Mouse (Mus musculus) limb, embryonic 12.5 days (tissue): ENCODE results near the gene Prdm10. TPM values are rescaled to one million over a fixed set of nuclear protein-coding genes. Genes with fewer than 3 reads are reported as not detected.

Experiments used
- ATAC-seq: fragments of 200-750 bp; cut with Nextera tagmentation; 2 replicates; pipeline ENCODE4 v1.8.0; 2017; ENCODE audit warnings: low read depth, moderate TSS enrichment; ENCODE audit not compliant: insufficient number of reproducible peaks, insufficient read depth, low FRiP score, low TSS enrichment
- H3K27ac ChIP-seq: fragments of 300-500 bp; sonication (generic); 2 replicates; pipeline ENCODE4 v1.5.1; 2016; ENCODE audit warnings: mild to moderate bottlenecking, moderate library complexity
- H3K27me3 ChIP-seq: fragments of 300-500 bp; sonication (generic); 2 replicates; pipeline ENCODE4 v1.6.1; 2016; ENCODE audit warnings: mild to moderate bottlenecking, moderate library complexity
- H3K36me3 ChIP-seq: fragments of 300-500 bp; sonication (generic); 2 replicates; pipeline ENCODE4 v1.6.1; 2016; ENCODE audit warnings: mild to moderate bottlenecking, moderate library complexity
- H3K4me1 ChIP-seq: fragments of 300-500 bp; sonication (generic); replicated peaks from 2 replicates; pipeline ENCODE4 v1.6.1; 2016
- H3K4me2 ChIP-seq: fragments of 300-500 bp; sonication (generic); 2 replicates; pipeline ENCODE4 v1.6.1; 2016; ENCODE audit warnings: mild to moderate bottlenecking, moderate library complexity
- H3K4me3 ChIP-seq: fragments of 300-500 bp; sonication (generic); replicated peaks from 2 replicates; pipeline ENCODE4 v1.5.1; 2016; ENCODE audit warnings: mild to moderate bottlenecking
- H3K9ac ChIP-seq: fragments of 300-500 bp; sonication (generic); replicated peaks from 2 replicates; pipeline ENCODE4 v1.6.1; 2016; ENCODE audit warnings: mild to moderate bottlenecking, moderate library complexity
- H3K9me3 ChIP-seq: fragments of 300-500 bp; sonication (generic); 2 replicates; pipeline ENCODE4 v1.6.1; 2016; ENCODE audit warnings: mild to moderate bottlenecking, moderate library complexity
- WGBS: fragments of 180-500 bp; shearing (Covaris S2); methylation state at CpG from one replicate; pipeline ENCODE4 v1.1.7; 2016; 5-methylcytosine and 5-hydroxymethylcytosine counted together
- polyA plus RNA-seq: library from polyadenylated mRNA; unstranded; fragments of >200 nt; fragmentation: Nextera tagmentation; extraction: Ambion mirVana; gene quantifications from 2 replicates; pipeline ENCODE4 v1.2.1, GENCODE M21; 2016

The Prdm10 gene
- polyA plus RNA-seq, 1 experiment from 2014 or later, result 6.3 TPM

DNA sequence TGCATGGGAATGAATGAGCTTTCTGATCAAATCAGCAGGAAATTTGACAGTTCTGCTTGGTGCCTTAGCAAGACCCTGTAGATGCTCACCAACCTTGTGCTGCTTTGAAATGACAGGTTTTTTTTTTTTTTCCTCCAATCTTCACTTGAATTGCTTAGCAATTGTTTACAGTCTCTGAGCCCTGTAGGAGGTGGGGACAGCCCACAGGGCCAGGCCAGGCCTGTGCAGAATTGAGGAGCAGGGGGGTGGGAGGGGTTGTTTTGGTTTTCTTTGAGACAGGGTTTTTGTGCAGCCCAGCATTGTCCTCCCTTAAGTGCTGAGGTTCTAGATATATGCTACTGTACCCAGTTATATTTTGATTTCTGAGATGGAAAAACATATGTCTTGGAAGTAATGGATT is 52.5 kb downstream of the Prdm10 start:
- ATAC-seq, result no peak
- Histone ChIP-seq H3K9ac (no peak overlapping the region), H3K27me3 (no peaks in the 10 kb centered on the region), H3K4me2 (no peak overlapping the region), H3K27ac (no peak overlapping the region), H3K4me3 (no peak overlapping the region), H3K4me1 (no peaks in the 10 kb centered on the region), H3K36me3 (peaks cover 25% of the 10 kb centered on the region), H3K9me3 (no peaks in the 10 kb centered on the region)

DNA sequence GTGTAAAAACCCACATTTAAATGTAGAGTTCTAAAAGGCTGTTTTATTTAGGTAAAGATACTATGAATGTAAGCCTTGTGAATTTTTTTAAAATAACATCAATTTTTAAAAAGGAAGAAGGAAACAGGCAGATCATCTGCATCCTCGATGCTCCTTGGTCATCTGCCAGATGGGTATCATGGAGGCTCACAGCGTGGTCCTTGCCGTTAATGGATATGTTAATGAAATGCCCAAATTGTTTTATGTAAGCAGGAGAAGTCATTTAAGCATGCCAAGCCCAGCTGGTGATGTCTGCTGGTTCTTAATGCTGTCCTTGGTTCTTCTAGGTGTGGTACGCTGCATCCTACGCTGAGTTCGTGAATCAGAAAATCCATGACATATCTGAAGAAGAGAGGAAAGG is 54.7 kb downstream of the Prdm10 start:
- no peak for ATAC-seq
- Histone ChIP-seq H3K27me3 (no peaks in the 10 kb centered on the region), H3K9me3 (no peaks in the 10 kb centered on the region), H3K9ac (no peak overlapping the region), H3K4me2 (no peak overlapping the region), H3K36me3 (peaks cover 16% of the 10 kb centered on the region; the same call in 1 of the 2 replicates), H3K4me1 (no peaks in the 10 kb centered on the region), H3K4me3 (no peak overlapping the region), H3K27ac (no peak overlapping the region)
- 93% methylated on average over 6 of the region's 6 CpGs for WGBS

DNA sequence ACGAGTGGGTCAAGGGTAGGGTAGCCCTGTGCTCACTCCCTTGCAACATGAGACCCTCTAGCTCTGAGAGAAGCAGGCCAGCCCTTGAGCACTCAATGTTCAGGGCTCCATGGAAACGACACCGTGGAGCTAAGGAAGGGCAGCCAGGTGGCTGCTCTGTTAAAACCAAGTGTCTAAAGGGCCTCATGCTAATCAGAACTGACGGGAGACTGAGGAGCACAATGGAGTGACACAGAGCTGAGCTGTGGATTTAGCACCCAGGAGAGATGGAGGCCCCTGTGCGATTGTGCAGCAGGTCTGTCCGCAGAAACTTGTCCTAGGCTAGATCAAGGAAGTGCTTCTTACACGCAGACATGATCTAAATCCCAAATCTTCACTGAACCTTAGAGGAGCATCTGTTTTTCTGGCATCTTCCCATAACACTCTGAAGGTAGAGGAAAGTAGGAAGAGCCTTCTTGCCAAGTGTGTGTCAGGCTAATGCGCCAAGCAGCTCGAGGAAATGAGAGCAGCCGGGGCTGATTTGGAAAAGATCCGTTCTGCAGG is 64.0 kb downstream of the Prdm10 start:
- no peak for ATAC-seq
- 69% methylated on average over 11 of the region's 11 CpGs for WGBS

DNA sequence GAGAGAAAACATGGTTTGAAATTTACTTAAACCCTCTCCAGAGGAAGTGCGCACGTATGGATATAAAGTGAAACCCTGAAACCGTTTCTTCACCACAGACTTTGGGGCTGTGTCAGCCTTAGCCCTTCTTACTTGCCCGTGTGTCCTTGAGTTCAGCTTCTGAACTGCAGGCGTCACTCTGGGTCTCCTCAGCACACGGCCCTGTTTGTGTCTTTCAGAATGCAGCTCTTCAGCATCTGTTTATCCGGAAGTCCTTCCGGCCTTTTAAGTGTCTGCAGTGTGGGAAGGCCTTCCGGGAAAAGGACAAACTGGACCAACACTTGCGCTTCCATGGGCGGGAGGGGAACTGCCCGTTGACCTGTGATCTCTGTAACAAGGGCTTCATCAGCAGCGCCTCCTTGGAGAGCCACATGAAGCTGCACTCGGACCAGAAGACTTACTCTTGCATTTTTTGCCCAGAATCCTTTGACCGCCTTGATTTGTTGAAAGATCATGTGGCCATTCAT is 66.3 kb downstream of the Prdm10 start:
- Histone ChIP-seq H3K4me2 (no peak overlapping the region), H3K9me3 (no peaks in the 10 kb centered on the region), H3K4me1 (no peaks in the 10 kb centered on the region), H3K36me3 (peaks cover 13% of the 10 kb centered on the region; the same call in 1 of the 2 replicates), H3K27me3 (no peaks in the 10 kb centered on the region), H3K27ac (no peak overlapping the region), H3K4me3 (no peak overlapping the region), H3K9ac (no peak overlapping the region)
- ATAC-seq, result no peak
- 67% methylated on average over 15 of the region's 15 CpGs for WGBS

More for the DNA sequence above, 64.0 kb downstream of the Prdm10 start:
- Histone ChIP-seq H3K4me1 (no peaks in the 10 kb centered on the region), H3K9ac (no peak overlapping the region), H3K27me3 (no peaks in the 10 kb centered on the region), H3K27ac (no peak overlapping the region), H3K36me3 (peaks cover 12% of the 10 kb centered on the region), H3K4me2 (no peak overlapping the region), H3K4me3 (no peak overlapping the region), H3K9me3 (no peaks in the 10 kb centered on the region)

DNA sequence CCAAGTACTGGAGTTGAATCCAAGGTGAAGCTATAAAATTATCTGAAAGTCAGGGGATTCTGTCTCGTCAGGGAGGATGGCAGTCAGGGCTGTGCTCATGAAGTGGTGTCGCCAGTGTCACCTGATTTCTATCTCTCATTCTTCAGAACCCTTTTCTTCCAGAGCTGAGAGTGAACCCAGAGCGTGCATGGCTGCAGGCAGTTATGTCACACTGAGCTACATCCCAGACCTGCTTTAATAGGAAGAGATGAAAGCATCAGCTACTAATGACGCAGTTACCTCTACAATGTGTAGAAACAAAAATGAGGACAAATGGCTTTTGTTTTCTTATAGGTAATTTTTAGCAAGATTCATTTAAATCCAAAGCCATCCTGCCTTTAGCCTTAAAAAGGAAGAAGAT is 68.1 kb downstream of the Prdm10 start:
- WGBS, result 76% methylated on average over 4 of the region's 4 CpGs
- Histone ChIP-seq H3K4me3 (no peak overlapping the region), H3K36me3 (peaks cover 17% of the 10 kb centered on the region; the same call in 1 of the 2 replicates), H3K9me3 (no peaks in the 10 kb centered on the region), H3K4me1 (no peaks in the 10 kb centered on the region), H3K27me3 (no peaks in the 10 kb centered on the region), H3K4me2 (no peak overlapping the region), H3K9ac (no peak overlapping the region), H3K27ac (no peak overlapping the region)
- no peak for ATAC-seq

DNA sequence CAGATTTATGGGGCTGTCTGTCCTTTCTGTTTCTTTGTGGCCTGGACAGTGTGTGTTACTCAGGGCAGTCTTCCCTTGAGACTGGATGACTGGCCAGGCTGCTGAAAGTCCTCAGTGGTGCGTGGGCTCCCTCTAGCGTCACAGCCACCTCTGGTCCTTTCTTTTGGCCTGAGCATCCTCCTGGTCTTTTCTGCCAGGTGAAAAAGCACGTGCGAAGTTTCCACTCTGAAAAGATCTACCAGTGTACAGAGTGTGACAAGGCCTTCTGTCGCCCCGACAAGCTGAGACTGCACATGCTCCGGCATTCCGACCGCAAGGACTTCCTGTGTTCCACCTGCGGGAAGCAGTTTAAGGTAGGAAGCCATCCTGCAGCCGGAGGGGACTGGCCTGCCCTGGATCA is 68.6 kb downstream of the Prdm10 start:
- Histone ChIP-seq H3K4me2 (no peak overlapping the region), H3K4me3 (no peak overlapping the region), H3K27ac (no peak overlapping the region), H3K9ac (no peak overlapping the region), H3K9me3 (no peaks in the 10 kb centered on the region), H3K4me1 (no peaks in the 10 kb centered on the region), H3K36me3 (peaks cover 21% of the 10 kb centered on the region; the same call in 1 of the 2 replicates), H3K27me3 (no peaks in the 10 kb centered on the region)
- WGBS, result 67% methylated on average over 11 of the region's 11 CpGs
- no peak for ATAC-seq

DNA sequence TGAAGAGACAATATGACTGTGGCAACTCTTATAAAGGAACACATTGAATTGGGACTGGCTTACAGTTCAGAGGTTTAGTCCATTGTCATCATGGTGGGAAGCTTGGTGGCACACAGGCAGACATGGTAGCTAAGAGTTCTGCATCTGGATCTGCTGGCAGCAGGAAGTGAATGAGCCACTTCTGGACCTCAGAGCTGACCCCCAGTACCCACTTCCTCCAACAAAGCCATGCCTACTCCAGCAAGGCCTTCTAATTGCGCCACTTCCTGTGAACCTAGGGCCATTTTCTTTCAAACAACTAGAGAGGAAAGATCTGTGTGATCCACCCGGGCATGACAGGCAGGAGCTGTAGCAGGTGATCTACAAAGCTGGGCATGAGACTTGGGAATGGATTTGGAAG is 72.4 kb downstream of the Prdm10 start:
- no peaks in the 10 kb centered on the region for H3K4me1 ChIP-seq
- no peaks in the 10 kb centered on the region for H3K27me3 ChIP-seq
- no peaks in the 10 kb centered on the region for H3K9me3 ChIP-seq
- 81% methylated on average over 2 of the region's 2 CpGs for WGBS
- H3K4me2 ChIP-seq, result no peak overlapping the region
- peaks cover 43% of the 10 kb centered on the region for H3K36me3 ChIP-seq
- ATAC-seq, result no peak
- no peak overlapping the region for H3K9ac ChIP-seq
- H3K4me3 ChIP-seq, result no peak overlapping the region
- no peak overlapping the region for H3K27ac ChIP-seq

DNA sequence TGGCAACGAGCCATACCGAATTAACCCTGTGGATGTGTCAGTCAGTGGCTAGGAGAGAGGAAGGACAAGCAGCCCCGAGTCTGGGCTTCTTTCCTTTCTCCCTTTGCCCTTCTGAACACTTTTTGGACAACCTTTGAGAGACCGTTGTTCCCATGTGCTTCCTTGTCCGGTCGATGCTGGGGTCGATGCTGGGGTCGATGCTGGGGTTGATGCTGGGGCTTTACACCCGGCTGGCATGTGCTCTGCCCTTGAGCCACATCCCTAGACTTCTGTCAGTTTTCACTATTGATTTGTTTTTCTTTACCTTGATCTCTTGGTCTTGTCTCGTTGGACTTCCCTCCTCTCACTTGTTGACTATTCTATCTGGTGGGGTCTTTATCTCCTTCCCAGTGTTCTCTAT is 73.2 kb downstream of the Prdm10 start:
- 91% methylated on average over 10 of the region's 10 CpGs for WGBS
- no peak overlapping the region for H3K27ac ChIP-seq
- no peaks in the 10 kb centered on the region for H3K4me1 ChIP-seq
- ATAC-seq, result no peak
- no peak overlapping the region for H3K9ac ChIP-seq
- H3K27me3 ChIP-seq, result no peaks in the 10 kb centered on the region
- no peaks in the 10 kb centered on the region for H3K9me3 ChIP-seq
- H3K4me2 ChIP-seq, result no peak overlapping the region
- H3K36me3 ChIP-seq, result peaks cover 46% of the 10 kb centered on the region
- no peak overlapping the region for H3K4me3 ChIP-seq

DNA sequence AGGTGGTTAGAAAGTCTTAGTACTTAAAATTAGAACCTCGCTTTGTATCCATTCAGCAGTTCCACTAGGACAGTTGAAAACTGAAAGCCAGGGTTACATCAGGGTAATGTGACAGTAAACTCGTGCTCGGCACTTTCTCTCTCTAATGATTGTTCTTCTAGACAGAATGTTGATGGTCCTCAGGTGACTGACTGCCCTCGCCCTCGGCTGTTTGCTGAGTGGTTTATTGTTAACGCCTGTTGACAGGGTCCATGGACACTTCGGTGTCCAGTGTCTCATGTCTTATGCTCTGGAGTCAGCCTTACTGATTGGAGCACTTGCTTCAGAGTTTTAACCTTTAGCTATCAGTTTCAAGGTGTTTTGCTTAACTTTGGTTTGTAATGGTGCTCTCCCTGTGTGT is 73.7 kb downstream of the Prdm10 start:
- Histone ChIP-seq H3K36me3 (peaks cover 51% of the 10 kb centered on the region), H3K9ac (no peak overlapping the region), H3K4me1 (no peaks in the 10 kb centered on the region), H3K27ac (no peak overlapping the region), H3K9me3 (no peaks in the 10 kb centered on the region), H3K27me3 (no peaks in the 10 kb centered on the region), H3K4me3 (no peak overlapping the region), H3K4me2 (no peak overlapping the region)
- ATAC-seq, result no peak
- WGBS, result 83% methylated on average over 7 of the region's 7 CpGs

DNA sequence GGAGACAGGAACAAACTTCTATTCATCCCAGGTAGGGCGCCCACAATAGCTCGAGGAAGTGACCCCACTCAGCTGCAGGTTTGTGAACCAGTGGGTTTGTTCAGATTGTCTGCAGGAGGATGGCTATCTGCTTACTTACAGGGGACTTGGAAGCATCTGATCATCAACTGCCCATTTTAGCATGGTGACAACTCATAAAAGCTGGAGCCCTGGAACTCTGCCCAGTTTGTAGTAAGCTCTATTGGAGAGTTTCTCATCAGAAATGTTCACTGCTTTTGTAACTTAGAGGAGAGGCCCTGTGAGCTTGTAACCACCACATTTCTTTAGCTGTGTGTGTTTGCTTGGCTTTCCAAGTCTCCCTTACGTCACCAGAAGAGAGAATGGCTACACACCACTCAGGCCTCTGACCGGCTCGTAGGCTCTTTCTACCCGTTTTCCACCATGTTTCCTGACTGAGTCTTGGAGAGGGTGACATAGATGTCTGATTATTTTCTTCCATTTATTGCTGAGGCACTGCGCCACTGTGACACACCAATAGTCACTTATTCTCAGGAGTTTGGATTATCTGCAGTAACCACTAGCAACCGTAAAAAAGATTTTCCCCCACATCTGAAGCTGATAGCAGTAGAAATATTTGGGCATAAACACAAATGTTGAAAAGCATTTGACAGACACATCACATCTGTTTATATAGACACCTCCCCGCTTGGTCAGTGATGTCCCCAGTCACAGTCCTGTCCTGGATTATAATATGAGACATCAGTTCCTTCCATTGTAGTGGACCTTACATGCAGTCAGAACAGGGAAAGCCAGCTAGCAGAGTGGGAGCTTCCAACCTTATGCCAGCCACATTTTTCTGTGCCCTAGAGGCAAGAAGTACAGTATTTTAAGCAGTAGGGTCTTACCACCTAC is 83.6 kb downstream of the Prdm10 start:
- no peak overlapping the region for H3K4me3 ChIP-seq
- no peak overlapping the region for H3K9ac ChIP-seq
- 91% methylated on average over 9 of the region's 9 CpGs for WGBS
- no peak overlapping the region for H3K4me2 ChIP-seq
- H3K4me1 ChIP-seq, result no peaks in the 10 kb centered on the region
- ATAC-seq, result no peak
- no peaks in the 10 kb centered on the region for H3K9me3 ChIP-seq
- H3K27ac ChIP-seq, result no peak overlapping the region
- H3K27me3 ChIP-seq, result no peaks in the 10 kb centered on the region
- H3K36me3 ChIP-seq, result peaks cover 33% of the 10 kb centered on the region

DNA sequence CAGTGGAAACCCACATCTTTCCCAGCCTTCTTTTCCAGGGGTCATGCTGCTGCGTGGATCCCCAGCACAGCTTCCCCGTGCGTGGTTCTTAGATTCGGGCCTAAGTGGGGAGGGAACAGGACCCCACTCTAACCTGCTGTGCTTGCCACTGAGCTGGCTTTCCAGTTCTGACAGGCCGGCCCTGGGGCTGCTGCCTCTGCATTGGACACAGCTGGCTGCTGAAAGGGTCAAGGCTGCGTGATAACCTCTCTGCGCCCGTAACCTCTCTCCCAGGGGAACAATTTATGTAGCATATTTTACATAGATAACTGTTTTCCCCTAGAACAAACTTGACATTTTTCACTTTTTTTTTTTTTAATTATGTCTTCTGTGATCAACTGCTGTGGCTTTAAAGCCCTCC is 84.7 kb downstream of the Prdm10 start:
- Histone ChIP-seq H3K9me3 (no peaks in the 10 kb centered on the region), H3K9ac (no peak overlapping the region), H3K4me1 (no peaks in the 10 kb centered on the region), H3K36me3 (peaks cover 24% of the 10 kb centered on the region), H3K4me3 (no peak overlapping the region), H3K27ac (no peak overlapping the region), H3K4me2 (no peak overlapping the region), H3K27me3 (no peaks in the 10 kb centered on the region)
- WGBS, result 84% methylated on average over 8 of the region's 8 CpGs
- no peak for ATAC-seq
